Mouse (Mus musculus): ENCODE results near the gene Notum.

DNA sequence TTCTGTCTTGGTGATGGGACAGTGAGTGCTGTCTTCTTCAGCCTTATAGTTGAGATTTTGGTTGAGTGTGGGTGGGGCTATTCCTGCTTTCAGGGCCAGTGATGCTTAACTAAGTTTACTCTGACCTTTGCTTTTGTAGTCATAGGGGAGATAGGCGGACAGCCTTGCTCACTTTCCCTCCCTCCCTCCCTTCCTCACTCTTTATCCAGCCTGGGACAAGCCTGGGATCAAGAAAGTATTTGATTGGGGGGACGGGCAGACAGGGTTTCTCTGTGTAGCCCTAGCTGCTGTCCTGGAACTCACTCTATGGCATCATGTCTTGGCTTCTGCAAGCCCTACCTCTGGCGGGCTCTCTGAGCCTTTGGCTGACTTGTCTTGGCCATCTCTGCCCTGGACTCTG, 32.5 kb upstream of the Notum start:
- TF ChIP-seq TCF12 (IDR thresholded peaks at IDR 0.05; ENCODE audit: insufficient read depth, poor library complexity, severe bottlenecking), result no peak
- no peak for TF ChIP-seq E2F4 (IDR thresholded peaks at IDR 0.05; ENCODE audit: insufficient read depth)
- TF ChIP-seq POLR2A (IDR thresholded peaks at IDR 0.05; ENCODE audit: insufficient read length, low read depth), result no peak
- TF ChIP-seq USF1 (IDR thresholded peaks at IDR 0.05; ENCODE audit: low read depth), result no peak
- no peak for TF ChIP-seq POLR2AphosphoS2 (IDR thresholded peaks at IDR 0.05; ENCODE audit: insufficient read length, low read depth)
- TF ChIP-seq MAX (IDR thresholded peaks at IDR 0.05; ENCODE audit: low read depth), result no peak

Measured in myocyte (in vitro differentiated cells).